Mouse (Mus musculus): Measurements from ENCODE around the gene Gm21310. TPM values are rescaled to one million over a fixed set of nuclear protein-coding genes. Genes with fewer than 3 reads are reported as not detected.

The Gm21310 gene
- not detected for polyA plus RNA-seq (2017; shearing (Covaris generic))

GRCm38 (mm10) chrY:10147083-10147482, at the start of gene Gm21310:
Gene Gm21310, minus strand, starts transcription at chrY:10147183.

Other genes starting within 250 kb of the Gm21310 start
- gene Gm20834, start 177.4 kb upstream of the Gm21310 start, polyA plus RNA-seq (2017; shearing (Covaris generic)): not detected